Mouse (Mus musculus) stomach, embryonic 14.5 days (tissue): Measurements from ENCODE around the gene B4galt7. TPM values are rescaled to one million over a fixed set of nuclear protein-coding genes. Genes with fewer than 3 reads are reported as not detected.
"Not testable (repeated sequence)": the region's sequence is repeated elsewhere in the genome, so short reads cannot be mapped to it uniquely, and the experiment has no call there.

Experiments
- ATAC-seq: fragments of 200-750 bp; cut with Nextera tagmentation; 2 replicates; pipeline ENCODE4 v1.8.0; 2017; ENCODE audit warnings: low read depth, moderate TSS enrichment; ENCODE audit not compliant: insufficient number of reproducible peaks, insufficient read depth, low FRiP score
- H3K27ac ChIP-seq: fragments of 300-500 bp; sonication (generic); 2 replicates; pipeline ENCODE4 v1.5.1; 2014; ENCODE audit warnings: mild to moderate bottlenecking, low read length, moderate library complexity, mixed read lengths
- H3K27me3 ChIP-seq: fragments of 300-500 bp; sonication (generic); 2 replicates; pipeline ENCODE4 v1.6.1; 2014; ENCODE audit warnings: low read length, control low read depth, mixed read lengths; ENCODE audit not compliant: control insufficient read depth, insufficient read depth
- H3K36me3 ChIP-seq: fragments of 300-500 bp; sonication (generic); 2 replicates; pipeline ENCODE4 v1.6.1; 2014; ENCODE audit warnings: mild to moderate bottlenecking, control low read depth, low read length, moderate library complexity, mixed read lengths; ENCODE audit not compliant: control insufficient read depth, insufficient read depth
- H3K4me1 ChIP-seq: fragments of 300-500 bp; sonication (generic); 2 replicates; pipeline ENCODE4 v1.6.1; 2014; ENCODE audit warnings: low read length, control low read depth, mixed read lengths; ENCODE audit not compliant: control insufficient read depth, insufficient read depth
- H3K4me2 ChIP-seq: fragments of 300-500 bp; sonication (generic); replicated peaks from 2 replicates; pipeline ENCODE4 v1.6.1; 2014; ENCODE audit warnings: low read depth, low read length, control low read depth
- H3K4me3 ChIP-seq: fragments of 300-500 bp; sonication (generic); 2 replicates; pipeline ENCODE4 v1.5.1; 2014; ENCODE audit warnings: low read depth, low read length, control low read depth
- H3K9ac ChIP-seq: fragments of 300-500 bp; sonication (generic); replicated peaks from 2 replicates; pipeline ENCODE4 v1.6.1; 2014; ENCODE audit warnings: low read depth, mild to moderate bottlenecking, control low read depth, low read length, moderate library complexity, mixed read lengths
- H3K9me3 ChIP-seq: fragments of 300-500 bp; sonication (generic); 2 replicates; pipeline ENCODE4 v1.6.1; 2016; ENCODE audit warnings: low read depth, low read length, control low read depth; ENCODE audit not compliant: control insufficient read depth
- WGBS: fragments of 180-500 bp; shearing (Covaris S2); extraction: QIAGEN DNeasy Blood & Tissue Kit; methylation state at CpG from one replicate; pipeline ENCODE4 v1.1.7; 2014; 5-methylcytosine and 5-hydroxymethylcytosine counted together
- polyA plus RNA-seq: library from polyadenylated mRNA; unstranded; fragments of >200 nt; fragmentation: Nextera tagmentation; extraction: Ambion mirVana; gene quantifications from 2 replicates; pipeline ENCODE4 v1.2.1, GENCODE M21; 2014

Gene B4galt7
- polyA plus RNA-seq, 1 experiment from 2014 or later = 24.9 TPM

DNA sequence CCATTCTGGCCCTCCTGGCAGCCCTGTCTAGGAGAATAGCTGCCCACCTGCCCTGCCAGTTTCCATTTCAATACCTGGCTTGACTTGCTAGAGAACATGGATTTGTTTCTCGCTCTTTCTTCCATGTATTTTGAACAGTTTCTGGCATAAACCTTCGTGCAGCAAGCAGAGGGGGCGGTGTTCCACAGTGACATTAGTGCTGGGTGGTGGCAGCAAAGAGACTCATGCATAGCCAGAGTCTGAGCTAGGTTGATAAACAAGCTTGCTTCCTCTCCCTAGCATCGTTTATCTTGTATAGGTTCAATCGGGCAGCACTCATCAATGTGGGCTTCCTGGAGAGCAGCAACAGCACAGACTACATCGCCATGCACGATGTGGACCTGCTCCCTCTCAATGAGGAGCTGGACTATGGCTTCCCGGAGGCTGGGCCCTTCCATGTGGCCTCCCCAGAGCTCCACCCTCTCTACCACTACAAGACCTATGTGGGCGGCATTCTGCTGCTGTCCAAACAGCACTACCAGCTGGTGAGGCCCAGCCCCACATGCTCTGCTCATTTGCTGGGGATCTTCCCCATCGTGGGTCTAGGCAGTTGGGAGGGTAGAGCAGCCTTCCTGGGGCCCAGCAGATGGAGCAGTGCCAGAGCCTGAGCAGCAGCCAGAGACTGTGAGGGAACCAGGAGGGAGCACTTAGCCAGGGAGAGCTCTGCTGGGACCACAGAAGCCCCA lies 7.4 kb downstream of the B4galt7 start:
- ATAC-seq = no peak
- Histone ChIP-seq H3K4me3 (no peak overlapping the region), H3K36me3 (peaks cover 24% of the 10 kb centered on the region), H3K27me3 (no peaks in the 10 kb centered on the region), H3K9ac (no peak overlapping the region), H3K4me1 (no peaks in the 10 kb centered on the region), H3K27ac (no peak overlapping the region), H3K9me3 (no peaks in the 10 kb centered on the region), H3K4me2 (no peak overlapping the region)
- WGBS = 77% methylated on average over 10 of the region's 10 CpGs

DNA sequence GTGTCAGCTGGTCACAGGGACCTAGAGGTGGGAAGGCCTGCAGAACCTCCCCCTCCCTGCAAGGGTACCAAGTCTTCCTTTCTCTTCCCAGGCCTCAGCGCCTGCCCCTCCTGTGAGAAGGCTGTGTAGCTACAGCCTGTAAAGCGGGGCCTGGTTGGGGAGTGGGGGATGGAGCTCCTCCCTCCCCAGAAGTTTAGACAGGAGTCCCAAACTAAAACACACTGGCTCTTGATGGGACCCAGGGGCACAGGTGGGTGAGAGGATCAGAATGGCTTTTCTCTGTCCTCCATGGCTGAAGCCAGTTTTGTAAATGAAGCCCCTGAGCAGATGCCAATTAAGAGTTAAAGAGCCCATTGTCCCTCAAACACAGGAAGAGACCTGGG lies 7.9 kb downstream of the B4galt7 start:
- H3K36me3 ChIP-seq = peaks cover 24% of the 10 kb centered on the region
- H3K4me2 ChIP-seq = no peak overlapping the region
- H3K4me1 ChIP-seq = no peaks in the 10 kb centered on the region
- H3K27ac ChIP-seq = no peak overlapping the region
- no peak overlapping the region for H3K4me3 ChIP-seq
- 100% methylated on average over 2 of the region's 2 CpGs for WGBS
- ATAC-seq = no peak
- no peaks in the 10 kb centered on the region for H3K27me3 ChIP-seq
- H3K9me3 ChIP-seq = no peaks in the 10 kb centered on the region
- H3K9ac ChIP-seq = no peak overlapping the region

DNA sequence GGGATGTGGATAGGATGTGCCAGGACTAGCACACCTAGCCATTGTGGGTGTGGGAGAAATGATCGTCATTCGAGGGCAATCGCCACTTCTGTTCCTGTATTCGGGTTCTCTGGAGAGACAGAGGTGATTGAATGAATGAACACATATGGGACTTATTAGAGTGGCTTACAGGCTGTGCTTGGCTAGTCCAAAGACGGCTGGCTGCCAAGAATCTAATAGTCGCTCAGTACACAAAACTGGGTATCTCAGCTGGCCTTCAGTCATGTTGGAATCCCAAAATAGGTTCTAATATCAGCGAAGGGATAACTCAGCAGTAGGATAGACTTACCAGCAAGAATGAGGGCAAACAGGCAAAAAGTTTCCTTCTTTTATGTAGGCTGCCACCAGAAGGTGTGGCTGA lies 12.3 kb downstream of the B4galt7 start:
- H3K9ac ChIP-seq = no peak overlapping the region
- 84% methylated on average over 7 of the region's 7 CpGs for WGBS
- ATAC-seq = no peak

DNA sequence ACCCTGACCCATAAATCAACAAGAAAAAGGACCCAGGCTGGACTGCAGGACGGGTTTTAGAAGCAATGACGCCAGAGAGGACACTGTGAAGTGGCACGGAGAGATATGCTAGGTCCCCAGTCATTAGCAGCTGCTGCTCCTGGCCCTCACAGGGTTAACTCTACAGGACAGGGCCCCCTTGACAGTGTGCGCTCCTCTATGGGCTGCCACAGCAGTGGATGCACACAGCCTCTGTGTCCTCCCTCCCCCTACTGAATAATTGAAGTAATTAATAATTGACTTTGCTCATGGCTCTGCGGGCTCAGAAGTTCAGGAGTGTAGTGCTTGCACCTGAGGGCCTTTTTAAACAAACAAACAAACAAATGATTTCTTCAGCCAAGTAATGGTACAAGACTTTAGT lies 13.8 kb downstream of the B4galt7 start:
- ATAC-seq = no peak
- no peak overlapping the region for H3K27ac ChIP-seq
- H3K36me3 ChIP-seq = peaks cover 18% of the 10 kb centered on the region
- H3K27me3 ChIP-seq = no peaks in the 10 kb centered on the region
- H3K4me3 ChIP-seq = no peak overlapping the region
- no peak overlapping the region for H3K4me2 ChIP-seq
- no peaks in the 10 kb centered on the region for H3K4me1 ChIP-seq
- H3K9ac ChIP-seq = no peak overlapping the region
- 38% methylated on average over 5 of the region's 5 CpGs for WGBS
- no peaks in the 10 kb centered on the region for H3K9me3 ChIP-seq

More for the DNA sequence above, 12.3 kb downstream of the B4galt7 start:
- Histone ChIP-seq H3K27me3 (no peaks in the 10 kb centered on the region), H3K27ac (no peak overlapping the region), H3K4me2 (no peak overlapping the region), H3K4me3 (no peak overlapping the region), H3K4me1 (no peaks in the 10 kb centered on the region), H3K36me3 (peaks cover 24% of the 10 kb centered on the region), H3K9me3 (no peaks in the 10 kb centered on the region)

DNA sequence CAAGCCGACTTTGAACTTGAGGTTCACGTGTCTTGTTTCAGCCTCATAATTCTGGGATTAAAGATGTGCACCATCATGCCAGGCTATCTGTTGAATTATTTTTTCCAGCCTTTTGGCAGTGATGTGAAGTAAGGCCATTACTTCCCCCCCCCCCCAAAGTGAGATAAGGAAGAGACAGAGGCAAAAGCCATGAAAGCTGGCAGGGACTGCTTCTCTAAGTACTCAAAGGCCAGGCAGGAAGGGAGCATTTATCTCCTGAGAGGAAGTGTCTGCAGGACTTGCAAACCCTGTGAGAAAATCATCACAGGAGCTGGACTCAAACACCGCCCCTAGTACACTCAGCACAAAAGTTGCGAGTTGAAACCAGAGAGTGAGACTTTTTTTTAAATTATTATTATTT lies 19.6 kb downstream of the B4galt7 start:
- Histone ChIP-seq H3K4me2 (no peak overlapping the region), H3K4me1 (peaks cover 12% of the 10 kb centered on the region), H3K9ac (no peak overlapping the region), H3K36me3 (no peaks in the 10 kb centered on the region), H3K27me3 (no peaks in the 10 kb centered on the region), H3K27ac (no peak overlapping the region), H3K4me3 (no peak overlapping the region), H3K9me3 (no peaks in the 10 kb centered on the region)
- WGBS = 93% methylated on average over 4 of the region's 4 CpGs
- ATAC-seq = no peak

DNA sequence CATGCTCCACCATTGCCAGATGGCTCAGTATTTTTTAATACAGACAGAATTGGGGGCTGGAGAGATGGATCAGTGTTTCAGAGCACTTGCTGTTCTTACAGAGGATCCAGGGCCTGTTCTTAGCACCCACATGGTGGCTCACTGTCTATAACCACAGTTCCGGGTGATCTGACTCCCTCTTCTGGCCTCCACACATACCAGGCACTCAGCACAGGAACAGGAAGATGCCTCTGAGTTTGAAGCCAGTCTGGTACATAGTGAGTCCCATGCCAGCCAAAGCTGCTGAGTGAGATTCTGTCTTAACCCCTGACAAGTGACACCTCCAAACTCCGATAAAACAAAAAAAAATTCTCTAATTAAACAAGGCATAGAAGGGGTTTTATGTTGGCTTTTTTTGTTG lies 20.6 kb downstream of the B4galt7 start:
- no peak for ATAC-seq

DNA sequence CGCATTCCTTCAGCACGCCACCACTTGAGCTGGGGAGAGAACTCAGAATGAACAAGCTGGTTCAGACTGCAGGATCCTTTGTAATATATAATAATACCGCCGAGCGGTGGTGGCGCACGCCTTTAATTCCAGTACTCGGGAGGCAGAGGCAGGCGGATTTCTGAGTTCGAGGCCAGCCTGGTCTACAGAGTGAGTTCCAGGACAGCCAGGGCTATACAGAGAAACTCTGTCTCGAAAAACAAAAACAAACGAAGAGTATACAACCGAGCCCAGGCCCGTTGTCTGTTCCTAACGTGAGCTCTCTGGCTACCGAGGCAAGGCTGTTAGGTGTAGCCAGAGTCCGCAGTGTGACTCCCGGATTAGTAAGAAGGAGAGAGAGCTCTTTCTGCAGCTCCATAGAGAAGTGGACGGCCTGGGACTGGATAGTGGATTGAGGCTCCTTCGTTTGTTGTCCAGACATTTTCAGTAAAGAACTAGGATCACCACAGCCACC lies 22.5 kb downstream of the B4galt7 start:
- H3K9ac ChIP-seq = peak overlapping the region; percentile 79
- not testable (repeated sequence) for H3K27me3 ChIP-seq, H3K9me3 ChIP-seq, H3K36me3 ChIP-seq, ATAC-seq
- 22% methylated on average over 19 of the region's 20 CpGs for WGBS
- H3K27ac ChIP-seq = peak overlapping the region; percentile 85; the same call in 1 of the 2 replicates
- H3K4me3 ChIP-seq = peak overlapping the region; percentile 80
- H3K4me1 ChIP-seq = peaks cover 16% of the 10 kb centered on the region
- H3K4me2 ChIP-seq = peak overlapping the region; percentile 86

More for the DNA sequence above, 20.6 kb downstream of the B4galt7 start:
- H3K27ac ChIP-seq = no peak overlapping the region
- H3K27me3 ChIP-seq = no peaks in the 10 kb centered on the region
- H3K4me1 ChIP-seq = peaks cover 16% of the 10 kb centered on the region
- peaks cover 4% of the 10 kb centered on the region; the same call in 1 of the 2 replicates for H3K36me3 ChIP-seq
- no peak overlapping the region for H3K4me3 ChIP-seq
- H3K4me2 ChIP-seq = no peak overlapping the region
- no peaks in the 10 kb centered on the region for H3K9me3 ChIP-seq
- H3K9ac ChIP-seq = no peak overlapping the region
- 80% methylated on average over 2 of the region's 2 CpGs for WGBS

DNA sequence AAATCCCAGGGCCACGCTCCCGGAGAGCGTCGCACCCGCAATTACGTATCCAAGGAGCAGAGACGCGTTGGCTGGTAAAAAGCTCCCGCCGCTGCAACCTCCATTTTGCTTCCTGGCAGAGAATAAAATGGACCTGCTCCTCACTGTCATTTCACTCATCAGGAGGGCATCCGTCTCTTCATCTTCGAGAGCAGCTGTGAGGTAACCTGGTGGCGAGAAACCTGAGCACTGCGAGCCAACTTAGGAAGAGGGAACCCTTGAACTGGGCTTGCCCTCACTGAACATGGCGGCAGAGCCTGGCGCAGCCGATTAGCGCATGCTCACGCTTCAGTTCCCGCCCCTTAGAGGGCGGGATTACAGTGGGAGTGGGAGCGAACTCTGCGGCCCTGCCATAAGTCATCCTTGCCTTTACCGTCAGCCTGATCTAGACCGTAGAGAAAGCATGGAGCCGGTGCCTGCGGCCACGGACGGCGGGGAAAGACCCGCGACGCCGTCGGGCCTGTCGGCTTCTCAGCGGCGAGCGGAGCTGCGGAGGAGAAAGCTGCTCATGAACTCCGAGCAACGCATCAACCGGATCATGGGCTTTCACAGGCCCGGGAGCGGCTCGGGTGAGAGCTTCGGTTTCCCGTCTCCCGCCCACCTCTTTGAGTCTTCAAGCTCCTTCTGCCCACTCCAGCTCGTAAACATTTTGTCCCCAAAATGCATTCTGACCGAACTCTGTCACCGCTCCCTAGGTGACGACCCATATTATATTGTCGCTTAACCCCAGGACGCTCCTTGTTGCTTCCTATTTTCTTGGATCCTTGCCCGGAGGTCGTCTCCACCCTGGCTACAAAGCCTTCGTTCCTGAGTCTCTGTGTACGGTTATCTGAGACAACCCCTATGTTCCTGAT lies 23.2 kb downstream of the B4galt7 start, which contains the start of gene Caml:
Gene Caml, plus strand, starts transcription at position 357 of the 893 bp plus-strand sequence.
- peak; percentile 98 for ATAC-seq
- under 1% methylated on average over 59 of the region's 59 CpGs for WGBS
- Histone ChIP-seq H3K4me2 (peak within 1 kb of the TSS; percentile 86), H3K4me3 (peak within 1 kb of the TSS; percentile 80), H3K9ac (peak within 1 kb of the TSS; percentile 79), H3K27me3 (no peaks in the 10 kb centered on the region), H3K27ac (peak within 1 kb of the TSS; percentile 85), H3K9me3 (no peaks in the 10 kb centered on the region), H3K4me1 (peaks cover 16% of the 10 kb centered on the region), H3K36me3 (peaks cover 7% of the 10 kb centered on the region; the same call in 1 of the 2 replicates)
